Mouse (Mus musculus) Patski (cell line): ENCODE data around the gene Erc1. TPM values are rescaled to one million over a fixed set of nuclear protein-coding genes. Genes with fewer than 3 reads are reported as not detected.

Experiments
- ATAC-seq: fragments of 100-300 bp; one replicate; pipeline ENCODE4 v1.8.0; 2021
- CTCF ChIA-PET: fragments of 350-600 bp; sonication (Branson Sonifier 250); formaldehyde crosslinking; loops from one replicate; lab custom pipeline; 2022; ENCODE audit warnings: inconsistent platforms; lab: Charles Lee
- POLR2A ChIA-PET: fragments of 350-600 bp; sonication (Branson Sonifier 250); formaldehyde crosslinking; loops from one replicate; lab custom pipeline; 2022; ENCODE audit warnings: antibody characterized with exemption, inconsistent platforms; lab: Charles Lee
- DNase-seq: peaks from one replicate; pipeline ENCODE4 v3.0.0-alpha.2; 2011; ENCODE audit warnings: low read depth, low spot score
- H3K27me3 ChIP-seq: fragments of 371-371 bp; one replicate; pipeline ENCODE4 v1.5.1; 2021
- CTCF ChIP-seq: fragments of 100-300 bp; IDR thresholded peaks from one replicate; pipeline ENCODE4 v1.5.1; 2021
- in situ Hi-C: fragments of 300-500 bp; cut with MboI; formaldehyde crosslinking; loops from 3 replicates; pipeline ENCODE4 v1.11.1; 2018; ENCODE audit warnings: low pct_unique_long_range_greater_than_20kb, mixed read lengths
- polyA plus RNA-seq: library from polyadenylated mRNA; unstranded; gene quantifications from one replicate; pipeline ENCODE4 v1.2.3, GENCODE M21; 2021

Erc1 gene
- polyA plus RNA-seq, 1 experiment from 2014 or later = 23.3 TPM

DNA sequence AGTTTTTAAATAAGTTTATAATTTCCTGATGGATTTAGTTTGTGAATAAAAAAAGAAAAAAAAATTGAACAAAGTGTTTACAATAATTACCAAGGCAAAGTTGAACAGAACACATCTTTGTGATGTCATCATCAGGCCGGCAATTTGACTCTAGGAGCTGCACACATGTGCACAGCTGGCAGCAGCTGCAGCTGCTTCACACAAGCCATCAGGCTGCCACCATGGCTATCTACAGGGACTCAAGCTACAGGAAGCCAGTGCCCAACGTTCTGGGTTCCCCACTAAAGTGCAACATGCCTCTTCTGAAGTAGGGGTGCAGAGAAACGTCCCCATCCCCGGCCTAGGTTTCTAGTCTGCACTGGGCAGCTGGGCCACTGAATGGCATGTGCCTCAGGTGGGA lies 277.2 kb downstream of the Erc1 start:
- no peak for TF ChIP-seq CTCF
- H3K27me3 ChIP-seq = no peaks in the 10 kb centered on the region
- DNase-seq (no peak), ATAC-seq (no peak)
- ChIA-PET CTCF (no interaction called here), POLR2A (no interaction called here)
- in situ Hi-C loops = no loop called here

GRCm38 (mm10) chr6:119568339-119568738 lies 279.6 kb downstream of the Erc1 start:
- no peaks in the 10 kb centered on the region for H3K27me3 ChIP-seq
- DNase-seq (peak; percentile 39), ATAC-seq (peak; percentile 93)
- in situ Hi-C loops = no loop called here
- no peak for TF ChIP-seq CTCF
- POLR2A ChIA-PET = interaction anchor here (1.2 kb wide), 1 partner anchor 25 kb away, joined by 4 read pairs; no protein-coding TSS in a partner anchor
- CTCF ChIA-PET = interaction anchor here (0.7 to 1.9 kb wide), 3 partner anchors 10 to 106 kb away, joined by 3 to 6 read pairs (median 3); partner anchors contain the start of gene Wnt5b

DNA sequence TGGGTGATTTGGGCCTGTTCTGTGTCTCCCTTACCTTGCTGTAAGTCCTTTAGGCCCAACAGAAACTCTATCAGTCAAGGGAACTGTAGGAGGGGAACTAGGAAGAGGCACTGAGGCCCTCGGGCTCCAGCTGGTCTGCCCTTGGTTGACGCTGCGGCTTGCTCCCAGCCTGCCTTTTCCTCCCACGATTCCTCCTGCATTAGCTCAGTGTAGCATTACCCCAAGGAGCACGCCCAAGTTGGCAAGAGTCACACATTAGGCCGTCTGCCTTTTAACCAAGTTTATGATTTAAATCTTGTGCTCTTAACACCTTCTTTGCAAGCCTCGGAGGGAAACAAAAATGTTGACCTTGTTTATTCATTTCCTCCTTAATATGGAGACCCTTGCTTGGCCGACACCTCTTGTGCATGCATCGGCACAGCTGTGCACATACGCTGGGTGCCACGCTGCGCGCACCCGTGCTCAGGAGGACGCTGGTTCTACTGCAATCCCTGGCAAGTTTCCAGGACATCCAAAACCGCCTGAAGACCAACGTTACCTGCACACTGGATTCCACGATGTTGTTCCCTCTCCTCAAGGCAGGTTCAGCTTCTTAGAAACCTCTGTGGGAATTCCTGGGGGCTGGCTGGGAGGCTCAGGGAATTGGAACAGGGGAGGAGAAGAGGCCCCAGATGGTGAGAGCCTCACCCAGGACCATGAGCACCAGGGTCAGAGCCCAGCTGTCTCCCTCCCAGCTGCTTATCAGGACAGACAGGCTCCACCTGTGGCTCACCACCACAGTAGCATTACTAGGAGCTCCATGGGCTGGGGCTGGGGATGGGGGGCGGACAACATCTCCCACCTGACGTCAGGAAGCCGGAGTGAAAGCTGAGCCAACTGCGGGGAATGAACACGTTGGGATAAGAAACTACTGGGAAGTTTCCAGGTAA lies 282.3 kb downstream of the Erc1 start:
- CTCF ChIA-PET = no interaction called here
- POLR2A ChIA-PET = no interaction called here
- DNase-seq = no peak
- no peak for ATAC-seq
- in situ Hi-C loops = no loop called here
- no peak for TF ChIP-seq CTCF
- no peaks in the 10 kb centered on the region for H3K27me3 ChIP-seq

DNA sequence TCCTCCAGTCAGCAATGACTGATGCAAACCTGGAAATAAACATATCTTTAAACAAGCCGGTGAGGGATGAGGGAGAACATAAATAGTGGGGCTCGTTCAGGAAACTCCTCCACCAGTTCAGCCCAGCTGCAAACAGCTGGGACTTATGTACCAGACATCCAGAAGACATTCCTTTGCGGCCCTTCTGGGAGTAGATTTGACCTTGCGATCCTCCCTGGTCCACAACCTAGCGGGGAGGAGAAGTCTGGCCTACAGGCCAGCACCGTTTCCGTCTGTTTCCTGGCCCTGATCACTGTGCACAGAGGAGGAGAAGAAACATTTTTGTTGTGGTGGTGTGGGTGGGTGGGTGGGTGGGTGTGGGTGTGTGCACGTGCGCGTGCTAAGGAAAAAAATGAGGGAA lies 285.4 kb downstream of the Erc1 start:
- DNase-seq = no peak
- ATAC-seq = no peak
- CTCF ChIA-PET = no interaction called here

GRCm38 (mm10) chr6:119558855-119559254 lies 289.1 kb downstream of the Erc1 start:
- no peak for TF ChIP-seq CTCF
- POLR2A ChIA-PET = no interaction called here
- ATAC-seq (no peak), DNase-seq (no peak)
- in situ Hi-C loops = no loop called here
- H3K27me3 ChIP-seq = no peaks in the 10 kb centered on the region
- CTCF ChIA-PET = no interaction called here

More for the DNA sequence above, 285.4 kb downstream of the Erc1 start:
- in situ Hi-C loops = no loop called here
- TF ChIP-seq CTCF = no peak
- POLR2A ChIA-PET = no interaction called here
- no peaks in the 10 kb centered on the region for H3K27me3 ChIP-seq

- no peaks in the 10 kb centered on the region for H3K27me3 ChIP-seq
- TF ChIP-seq CTCF = peak; percentile 47
- ChIA-PET POLR2A (no interaction called here), CTCF (no interaction called here)
- DNase-seq (no peak), ATAC-seq (no peak)
- in situ Hi-C loops = no loop called here
Measured at GRCm38 (mm10) chr6:119554439-119554838, 293.5 kb downstream of the Erc1 start.

DNA sequence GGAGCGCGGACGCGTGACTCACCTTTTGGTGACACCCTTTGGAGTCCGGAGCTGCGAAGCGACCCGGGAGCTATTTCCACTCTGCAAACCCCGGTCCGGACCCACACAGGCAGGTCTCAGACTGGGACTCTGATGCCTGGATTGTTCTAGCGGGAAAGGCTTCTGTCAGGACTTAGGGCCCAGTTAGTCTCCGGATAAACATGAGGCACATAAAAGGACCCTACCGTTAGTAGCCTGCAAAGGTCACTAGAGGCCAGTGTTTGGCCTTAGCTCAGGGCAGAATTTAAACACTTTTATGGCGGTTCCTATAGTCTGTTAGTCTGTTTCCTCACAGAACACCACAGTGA lies 303.5 kb downstream of the Erc1 start:
- ChIA-PET POLR2A (interaction anchor here (1.9 kb wide), 1 partner anchor 11 kb away, joined by 5 read pairs; no protein-coding TSS in a partner anchor), CTCF (interaction anchor here (1.7 to 1.8 kb wide), 2 partner anchors 23 to 148 kb away, joined by 4 to 6 read pairs; no protein-coding TSS in a partner anchor)
- TF ChIP-seq CTCF = no peak
- in situ Hi-C loops = no loop called here
- ATAC-seq (peak; percentile 14), DNase-seq (no peak)
- H3K27me3 ChIP-seq = no peaks in the 10 kb centered on the region

DNA sequence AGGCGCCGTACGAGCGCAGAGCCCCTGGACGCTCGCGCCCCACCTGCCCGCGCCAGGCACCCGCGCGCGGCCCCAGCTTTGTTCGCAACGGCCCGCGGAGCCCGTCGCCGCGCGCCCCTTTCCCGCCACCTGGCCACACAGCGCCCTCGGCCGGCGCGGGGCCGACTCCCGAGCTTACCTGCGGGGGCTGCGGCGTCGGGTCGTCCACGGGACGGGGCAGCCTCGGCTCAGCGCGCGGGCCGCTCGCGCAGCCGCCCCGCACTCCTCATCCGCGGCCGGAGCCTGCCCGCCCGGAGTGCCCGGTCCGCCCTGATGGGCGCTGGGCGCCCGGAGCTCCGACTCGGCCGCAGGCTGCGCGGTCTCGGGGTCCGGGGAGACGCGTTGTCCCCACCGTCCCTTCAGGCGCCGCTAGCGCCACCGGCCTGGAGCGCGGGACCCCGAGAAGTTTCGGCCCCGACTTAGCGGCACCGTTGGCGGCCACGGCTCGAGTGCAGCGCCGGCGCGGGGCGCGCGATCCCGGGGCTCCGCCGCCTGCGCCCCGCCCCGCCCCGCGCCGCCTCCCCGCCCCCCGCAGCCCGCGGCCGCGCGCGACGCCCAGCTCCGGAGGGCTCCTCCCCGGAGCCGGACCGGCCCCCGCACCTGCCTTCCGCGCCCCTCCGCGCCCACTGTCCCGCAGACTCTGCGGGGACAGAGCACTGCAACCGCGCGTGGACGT lies 304.0 kb downstream of the Erc1 start, which contains the start of gene Wnt5b:
Gene Wnt5b (minus strand): TSS at position 545 of the 715 bp plus-strand sequence.
- ATAC-seq (peak; percentile 45), DNase-seq (no peak)
- ChIA-PET POLR2A (interaction anchor here (1.0 to 1.9 kb wide), 2 partner anchors 11 to 25 kb away, joined by 4 to 5 read pairs; no protein-coding TSS in a partner anchor), CTCF (interaction anchor here (1.7 to 1.8 kb wide), 2 partner anchors 23 to 148 kb away, joined by 4 to 6 read pairs; no protein-coding TSS in a partner anchor)
- in situ Hi-C loops = no loop called here
- no peaks in the 10 kb centered on the region for H3K27me3 ChIP-seq
- no peak for TF ChIP-seq CTCF

- in situ Hi-C loops = no loop called here
- H3K27me3 ChIP-seq = no peaks in the 10 kb centered on the region
- POLR2A ChIA-PET = interaction anchor here (1.0 to 1.9 kb wide), 2 partner anchors 12 to 26 kb away, joined by 4 to 5 read pairs; no protein-coding TSS in a partner anchor
- CTCF ChIA-PET = no interaction called here
- ATAC-seq (no peak), DNase-seq (no peak)
- no peak for TF ChIP-seq CTCF
Measured at GRCm38 (mm10) chr6:119543456-119543802, 304.5 kb downstream of the Erc1 start.

GRCm38 (mm10) chr6:119535867-119536266 lies 312.1 kb downstream of the Erc1 start:
- peak; percentile 50 for DNase-seq
- CTCF ChIA-PET = no interaction called here
- TF ChIP-seq CTCF = no peak
- ATAC-seq = peak; percentile 68
- H3K27me3 ChIP-seq = no peaks in the 10 kb centered on the region
- in situ Hi-C loops = no loop called here
- POLR2A ChIA-PET = no interaction called here
